ENCODE assay signal across 20 mouse cellular contexts in genomic region chr3:117814218-117814617, GRCm38 (mm10). TPM values are rescaled to one million over a fixed set of nuclear protein-coding genes. Genes with fewer than 3 reads are reported as not detected.
A peak's percentile ranks its signal among the peaks of the same experiment; 100 is the strongest.
DNase-seq lines count a peak whose midpoint lies in the region; ATAC-seq and TF ChIP-seq lines count a peak whose summit lies in the region.
"Had no signal": no experiment of that assay in that cellular context is flagged by ENCODE, and none has a peak within 500 bp of the region (broad histone marks: within the 10 kb centered on the region; RNA-seq: fewer than 3 reads in every experiment).

No protein-coding gene starts in this region.

- peak; percentile 58; the same call in 1 of the 2 replicates for ATAC-seq in forebrain, embryonic 16.5 days
- ATAC-seq in forebrain, embryonic 13.5 days: no peak
- ATAC-seq in forebrain, postnatal 0 days: peak; percentile 91
- no peak for ATAC-seq in forebrain, embryonic 11.5 days (replicated peaks; ENCODE audit: low FRiP score)
- ATAC-seq: activated CD4-positive, CD25-positive, alpha-beta regulatory T cell, adult 4 months; CD4-positive, CD25-positive, alpha-beta regulatory T cell, adult 4 months; Patski had no signal

- H3K36me3 ChIP-seq in forebrain, embryonic 16.5 days (ENCODE audit: control insufficient read depth, insufficient read depth): no peaks in the 10 kb centered on the region
- no peaks in the 10 kb centered on the region for H3K36me3 ChIP-seq in forebrain, embryonic 13.5 days (ENCODE audit: poor library complexity, severe bottlenecking)
- H3K36me3 ChIP-seq in forebrain, postnatal 0 days (ENCODE audit: insufficient read depth): 0 out of 2 replicates have a peak, but pooled peaks cover 3% of the 10 kb centered on the region
- no peaks in the 10 kb centered on the region for H3K36me3 ChIP-seq in forebrain, embryonic 11.5 days (ENCODE audit: control insufficient read depth, insufficient read depth, low read length)
- H3K36me3 ChIP-seq: G1E had no signal

- H3K4me2 ChIP-seq in forebrain, embryonic 16.5 days (ENCODE audit: low read length): no peak overlapping the region
- H3K4me2 ChIP-seq in forebrain, embryonic 13.5 days: no peak overlapping the region
- H3K4me2 ChIP-seq in forebrain, postnatal 0 days (ENCODE audit: low read depth): no peak overlapping the region
- no peak overlapping the region for H3K4me2 ChIP-seq in forebrain, embryonic 11.5 days (ENCODE audit: low read depth, low read length, severe bottlenecking)

- H3K4me1 ChIP-seq in forebrain, embryonic 16.5 days (replicated peaks; ENCODE audit: control insufficient read depth, insufficient read depth, low read length): no peaks in the 10 kb centered on the region
- H3K4me1 ChIP-seq in forebrain, embryonic 13.5 days: no peaks in the 10 kb centered on the region
- no peaks in the 10 kb centered on the region for H3K4me1 ChIP-seq in forebrain, postnatal 0 days (ENCODE audit: insufficient read depth)
- H3K4me1 ChIP-seq in forebrain, embryonic 11.5 days (replicated peaks; ENCODE audit: control insufficient read depth, insufficient read depth, low read length): no peaks in the 10 kb centered on the region

- no peak for TF ChIP-seq CTCF in forebrain, postnatal 0 days (IDR thresholded peaks at IDR 0.05; ENCODE audit: low read depth)

- no peak for DNase-seq in forebrain, postnatal 0 days
- DNase-seq in forebrain, embryonic 11.5 days (ENCODE audit: low spot score): no peak
- DNase-seq: adrenal gland, adult 2 months; adrenal gland, adult 8-10 months; adrenal gland, postnatal 10 days; adrenal gland, postnatal 14 days; adrenal gland, postnatal 25 days; adrenal gland, postnatal 36 days; B cell, adult 2 months; cerebellum, adult 11 months; cerebellum, adult 11-12 months; cerebellum, adult 18-20 months had no signal

- H3K4me3 ChIP-seq in forebrain, embryonic 16.5 days (replicated peaks; ENCODE audit: low read length): no peak overlapping the region
- no peak overlapping the region for H3K4me3 ChIP-seq in forebrain, embryonic 13.5 days
- no peak overlapping the region for H3K4me3 ChIP-seq in forebrain, postnatal 0 days (ENCODE audit: low read depth, low read length)
- no peak overlapping the region for H3K4me3 ChIP-seq in forebrain, embryonic 11.5 days (ENCODE audit: low read depth, low read length)

- no peaks in the 10 kb centered on the region for H3K27me3 ChIP-seq in forebrain, embryonic 16.5 days (replicated peaks; ENCODE audit: control insufficient read depth, insufficient read depth, low read length)
- H3K27me3 ChIP-seq in forebrain, embryonic 13.5 days: no peaks in the 10 kb centered on the region
- no peaks in the 10 kb centered on the region for H3K27me3 ChIP-seq in forebrain, postnatal 0 days (ENCODE audit: insufficient read depth, low read length)
- no peaks in the 10 kb centered on the region for H3K27me3 ChIP-seq in forebrain, embryonic 11.5 days (ENCODE audit: control insufficient read depth, insufficient read depth, low read length)
- H3K27me3 ChIP-seq: CH12.LX, Patski had no signal

- H3K9me3 ChIP-seq in forebrain, embryonic 16.5 days (ENCODE audit: control insufficient read depth, low read length): no peaks in the 10 kb centered on the region
- no peaks in the 10 kb centered on the region for H3K9me3 ChIP-seq in forebrain, embryonic 13.5 days (replicated peaks)
- no peaks in the 10 kb centered on the region for H3K9me3 ChIP-seq in forebrain, postnatal 0 days (ENCODE audit: low read length)
- H3K9me3 ChIP-seq in forebrain, embryonic 11.5 days (ENCODE audit: control insufficient read depth, low read length): no peaks in the 10 kb centered on the region

- no peak overlapping the region for H3K27ac ChIP-seq in forebrain, embryonic 16.5 days (ENCODE audit: low read length)
- no peak overlapping the region for H3K27ac ChIP-seq in forebrain, embryonic 13.5 days
- H3K27ac ChIP-seq in forebrain, postnatal 0 days (ENCODE audit: low read depth, low read length): peak overlapping the region; percentile 64; the same call in 1 of the 2 replicates
- H3K27ac ChIP-seq in forebrain, embryonic 11.5 days (ENCODE audit: low read depth, low read length): no peak overlapping the region

- WGBS in forebrain, embryonic 16.5 days: 68% methylated on average over 2 of the region's 2 CpGs
- 78% methylated on average over 2 of the region's 2 CpGs for WGBS in forebrain, embryonic 13.5 days
- 54% methylated on average over 2 of the region's 2 CpGs for WGBS in forebrain, postnatal 0 days
- WGBS in forebrain, embryonic 11.5 days: 81% methylated on average over 2 of the region's 2 CpGs

- H3K9ac ChIP-seq in forebrain, embryonic 16.5 days (replicated peaks; ENCODE audit: low read depth, low read length): no peak overlapping the region
- H3K9ac ChIP-seq in forebrain, embryonic 13.5 days: no peak overlapping the region
- no peak overlapping the region for H3K9ac ChIP-seq in forebrain, postnatal 0 days
- H3K9ac ChIP-seq in forebrain, embryonic 11.5 days (ENCODE audit: low read length): no peak overlapping the region

RNA-seq across cellular contexts. Expression of gene Snx7, which starts 54.5 kb away (rescaled TPM):
- polyA plus RNA-seq in forebrain, embryonic 16.5 days (2015; fragmentation: Nextera tagmentation; extraction: Ambion mirVana): 17.1 and 19.8 TPM in 2 replicates
- 9.2 and 10.0 TPM in 2 replicates for polyA plus RNA-seq in forebrain, embryonic 13.5 days (2015; fragmentation: Nextera tagmentation; extraction: Ambion mirVana)
- 32.3 and 49.0 TPM in 2 replicates for total RNA-seq in forebrain, postnatal 0 days (2014; rRNA removed)
- 27.4 and 35.6 TPM in 2 replicates for polyA plus RNA-seq in forebrain, postnatal 0 days (2015; fragmentation: Nextera tagmentation; extraction: Ambion mirVana)
- polyA plus RNA-seq in forebrain, embryonic 11.5 days (2014; fragmentation: Nextera tagmentation; extraction: Ambion mirVana): 14.5 TPM in 2 replicates
- total RNA-seq: CH12.LX, MEL had no signal
- polyA plus RNA-seq: activated CD4-positive, CD25-positive, alpha-beta regulatory T cell, adult 4 months; G1E had no signal

Comparison
In these comparisons a context has a peak if more than half of its experiments do, and no peak if none do; other contexts are left out.
1. ATAC-seq: peak in forebrain, embryonic 16.5 days (single experiment) and forebrain, postnatal 0 days (single experiment); none in forebrain, embryonic 13.5 days (single experiment) and forebrain, embryonic 11.5 days (single experiment).